Mouse (Mus musculus): ENCODE data around the gene Kif5a.

The Kif5a gene

DNA sequence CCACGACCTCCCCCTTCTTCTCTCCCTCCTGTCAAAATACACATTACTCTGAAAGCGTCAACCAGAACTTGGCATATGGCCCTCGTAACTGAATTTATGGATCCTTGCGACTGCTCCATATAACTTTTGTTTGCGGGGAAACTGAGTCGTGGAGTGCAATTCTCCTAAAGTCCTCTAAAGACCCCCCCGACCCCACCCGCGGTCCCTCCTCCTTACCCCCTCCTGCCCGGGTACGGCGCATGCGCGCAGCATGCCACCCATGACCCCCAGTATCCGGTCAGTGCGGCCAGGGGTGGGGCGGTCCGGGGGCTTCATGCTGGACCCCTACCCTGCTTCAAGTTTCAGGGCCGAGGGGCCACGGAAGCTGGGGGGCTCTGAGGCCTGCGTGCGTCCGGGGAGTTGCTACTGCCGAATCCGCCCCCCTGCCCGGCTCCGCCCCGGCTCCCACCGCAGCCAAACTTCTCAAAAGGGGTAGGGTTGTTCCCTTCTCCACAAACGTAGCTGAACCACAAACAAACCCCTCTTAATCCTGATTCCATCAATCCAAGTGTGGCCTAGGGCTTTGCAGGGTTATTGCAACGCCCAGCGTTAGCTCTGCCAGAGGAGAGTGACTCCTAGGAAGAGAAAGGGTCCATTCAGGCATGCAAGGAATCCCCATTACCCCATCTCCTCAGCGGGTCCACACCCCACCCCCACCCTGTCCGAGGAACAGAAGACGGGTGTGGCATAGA is 73.3 kb downstream of the Kif5a start, which contains the start of gene Arhgef25:
Gene Arhgef25 (minus strand): TSS at position 433 of the 731 bp plus-strand sequence.
- no peak for DNase-seq

DNA sequence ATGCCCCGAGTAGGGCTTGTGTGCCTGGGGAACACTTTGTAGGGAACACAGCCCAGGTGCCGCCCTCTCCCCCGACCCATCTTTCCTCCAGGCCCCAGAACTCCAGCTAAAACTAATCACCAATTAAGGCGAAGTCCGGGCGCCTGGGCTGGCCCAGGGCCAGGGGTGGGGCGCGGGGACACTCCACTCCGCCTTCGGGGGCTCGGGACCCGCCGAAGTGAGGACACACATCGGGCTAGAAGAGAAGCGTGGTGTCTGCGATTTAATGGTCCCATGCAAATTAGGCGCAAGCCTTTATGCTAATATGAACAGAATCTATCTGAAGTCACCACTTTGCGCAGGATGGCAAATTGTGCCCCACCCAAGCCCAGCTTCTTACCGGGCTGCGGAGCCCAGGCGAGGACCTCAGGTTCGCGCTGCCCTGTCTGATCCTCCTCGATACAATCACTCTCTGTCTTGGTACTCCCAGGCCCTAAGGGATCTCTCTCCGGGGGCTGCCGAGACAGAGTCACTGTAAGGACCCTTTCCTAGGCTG is 74.0 kb downstream of the Kif5a start:
- no peak for DNase-seq

DNA sequence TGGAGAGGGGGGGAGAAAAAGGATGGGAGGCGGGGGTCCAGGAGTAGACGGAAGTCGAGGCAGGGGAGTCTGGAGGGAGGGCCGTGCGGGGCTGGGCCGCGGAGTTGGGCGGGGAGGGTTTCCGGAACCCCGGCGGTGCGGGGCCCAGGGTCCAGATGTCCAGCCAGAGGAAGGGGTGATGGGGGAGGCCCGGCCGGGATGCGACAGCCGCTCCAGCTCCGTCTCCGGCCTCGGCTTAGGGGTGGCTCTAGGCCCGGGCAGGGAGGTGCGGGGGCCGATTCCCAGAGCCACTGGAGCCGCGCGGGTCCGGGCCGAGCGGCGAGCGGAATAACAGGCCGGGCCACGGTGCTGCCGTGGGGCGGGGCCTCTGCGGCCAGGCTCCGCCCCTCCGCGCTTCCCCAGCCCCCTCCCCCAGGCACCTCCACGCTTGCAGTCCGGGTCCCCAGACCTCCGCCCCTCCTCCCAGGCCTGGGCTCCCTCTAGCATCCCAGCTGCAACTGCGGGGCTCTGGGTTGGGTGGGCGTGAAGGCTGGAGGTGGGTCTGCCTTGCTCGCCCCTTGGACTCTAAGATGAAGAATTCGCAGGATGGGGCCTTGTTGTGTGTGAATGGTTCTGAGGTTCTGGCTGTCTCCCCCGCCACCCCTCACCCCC is 74.6 kb downstream of the Kif5a start:
- no peak for DNase-seq

DNA sequence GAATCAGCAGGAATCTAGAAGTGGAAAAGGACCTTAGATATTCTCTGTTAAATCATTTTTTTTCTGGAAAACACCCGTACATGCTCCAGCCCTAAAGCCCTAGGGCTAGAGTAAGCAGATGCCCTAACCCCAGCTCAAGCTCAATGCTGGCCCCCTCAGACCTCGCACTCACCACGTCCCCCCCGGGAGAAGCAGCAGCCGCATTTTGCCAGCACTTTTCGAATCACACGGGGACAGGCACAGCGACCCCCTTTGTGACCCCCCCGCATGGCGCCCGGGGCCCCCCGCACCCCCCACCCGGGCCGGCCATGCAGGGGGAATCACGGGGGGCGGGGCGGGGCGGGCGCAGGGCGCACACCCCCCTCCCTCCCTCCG is 75.1 kb downstream of the Kif5a start:
- no peak for DNase-seq

DNA sequence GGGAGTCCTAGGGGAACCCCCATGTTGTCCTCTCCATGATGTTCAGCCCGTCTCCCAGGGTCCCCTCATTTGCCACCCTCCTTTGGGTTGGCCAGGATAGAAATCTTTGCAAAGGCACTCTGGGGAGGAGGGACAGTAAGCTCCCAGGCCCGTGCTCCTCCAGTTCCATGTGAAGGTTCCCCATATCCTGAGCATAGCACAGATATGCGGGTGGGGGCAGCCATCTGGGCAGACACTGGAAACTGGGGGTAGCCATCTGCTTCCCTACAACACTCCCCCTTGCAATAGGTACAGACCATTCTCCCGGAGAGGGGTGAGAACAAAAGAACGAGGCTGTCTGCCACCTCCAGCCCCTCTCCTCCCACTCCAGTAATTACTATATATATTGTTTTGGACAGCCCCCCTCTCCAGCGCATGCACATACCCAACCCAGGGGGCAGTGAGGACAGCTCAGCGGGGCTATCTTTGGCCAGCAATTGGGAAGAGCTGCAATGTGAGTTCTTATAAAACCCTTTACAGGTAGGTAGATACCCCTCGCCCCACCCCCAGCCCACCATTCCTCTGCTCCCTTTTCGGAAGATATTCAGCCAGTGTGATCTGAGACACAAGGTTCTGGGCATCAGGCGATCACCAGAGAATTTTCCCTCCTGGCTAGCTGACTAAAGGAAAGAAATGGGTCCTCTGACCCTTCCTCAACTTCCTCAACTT is 75.6 kb downstream of the Kif5a start:
- no peak for DNase-seq

DNA sequence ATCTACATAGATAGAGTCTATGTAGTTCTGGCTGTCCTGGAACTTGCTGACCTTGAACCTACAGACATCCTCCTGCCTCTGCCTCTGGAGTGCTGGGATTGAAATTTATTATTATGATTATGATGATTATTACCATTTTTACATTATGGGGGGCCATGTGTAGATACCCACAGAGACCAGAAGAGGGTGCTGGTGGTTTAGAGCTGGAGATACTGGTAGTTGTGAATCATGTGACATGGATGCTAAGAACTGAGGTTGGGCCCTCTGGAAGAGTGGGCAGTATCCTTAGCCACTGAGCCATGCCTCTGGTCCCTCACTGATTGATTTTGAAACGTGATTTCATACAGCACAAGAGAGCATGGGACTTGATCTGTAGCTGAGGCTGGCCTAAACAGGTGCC is 76.7 kb downstream of the Kif5a start:
- no peak for DNase-seq

DNA sequence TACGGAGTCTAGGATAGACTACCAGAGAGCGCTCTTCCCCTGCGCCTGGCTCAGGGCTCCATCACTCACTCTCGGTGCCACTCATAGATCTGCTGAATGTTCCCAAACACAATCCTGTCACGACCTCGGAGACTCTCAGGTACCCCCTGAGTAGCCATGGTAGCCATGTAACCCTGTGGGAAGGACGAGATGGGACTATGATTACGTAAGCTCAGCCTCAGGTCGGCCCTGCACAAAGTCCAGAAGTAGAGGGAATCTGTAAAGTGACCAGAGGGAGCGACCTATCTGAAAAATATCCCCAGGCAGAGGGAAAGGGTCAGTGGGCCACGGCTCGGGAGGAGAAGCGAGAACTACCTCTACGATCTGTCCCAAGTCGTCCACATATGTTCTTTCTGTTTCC is 77.6 kb downstream of the Kif5a start:
- no peak for DNase-seq

DNA sequence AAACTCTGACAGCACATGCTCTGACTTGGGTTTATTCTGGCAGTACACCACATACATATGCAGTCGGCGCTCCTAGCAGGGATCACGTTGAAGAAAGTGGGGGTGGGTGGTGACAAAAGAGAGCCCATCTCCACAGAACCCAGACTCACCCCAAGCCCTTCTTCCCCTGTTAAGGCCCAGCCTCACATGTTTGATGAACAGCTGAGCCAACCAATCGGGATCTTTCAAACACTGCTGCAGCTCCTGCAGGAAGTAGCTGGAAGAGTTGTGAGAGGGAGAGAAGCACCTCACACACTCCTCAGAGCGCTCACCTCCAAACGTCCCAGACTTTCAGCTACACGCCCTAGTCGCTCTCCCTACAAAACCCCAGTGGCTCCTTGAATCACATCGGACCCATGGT is 78.0 kb downstream of the Kif5a start:
- DNase-seq: no peak

DNA sequence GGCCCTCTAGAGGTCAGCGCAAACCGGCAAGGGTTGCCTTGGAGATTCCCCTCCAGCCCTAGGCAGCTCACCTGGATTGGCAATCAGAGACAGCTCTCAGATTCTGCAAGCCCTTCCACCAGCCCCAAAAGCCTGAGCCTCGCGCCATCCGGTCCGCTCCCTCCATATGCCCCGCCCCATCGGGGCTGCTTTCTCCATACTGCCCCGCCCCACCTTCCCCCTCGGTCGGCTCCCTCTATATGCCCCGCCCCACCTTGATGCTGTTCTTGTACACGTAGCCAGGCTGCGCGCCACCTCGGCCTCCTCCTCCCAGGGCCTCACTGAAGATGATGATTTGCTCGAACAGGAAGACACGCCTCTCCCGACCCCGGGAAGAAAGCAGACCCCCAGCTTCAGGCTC is 79.4 kb downstream of the Kif5a start:
- DNase-seq: no peak

DNA sequence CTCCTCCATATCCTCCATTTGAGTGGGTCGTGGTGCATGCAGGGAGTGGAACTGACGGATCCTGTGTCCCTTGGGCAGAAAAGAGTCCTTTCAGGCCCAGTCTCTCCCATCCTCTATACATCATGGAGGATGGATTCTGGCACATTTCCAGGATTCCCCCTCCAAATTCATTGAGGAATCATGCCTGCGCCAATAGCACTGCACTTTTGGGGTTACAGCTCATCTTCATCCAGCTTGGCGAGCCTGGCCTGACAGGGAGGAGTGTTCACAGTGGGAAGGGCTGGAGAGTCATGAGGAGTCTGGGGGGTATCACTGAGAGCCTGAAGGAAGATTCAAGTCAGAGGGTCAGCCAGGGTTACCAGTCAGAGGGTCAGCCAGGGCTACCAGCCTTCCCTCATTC is 80.5 kb downstream of the Kif5a start:
- no peak for DNase-seq

DNA sequence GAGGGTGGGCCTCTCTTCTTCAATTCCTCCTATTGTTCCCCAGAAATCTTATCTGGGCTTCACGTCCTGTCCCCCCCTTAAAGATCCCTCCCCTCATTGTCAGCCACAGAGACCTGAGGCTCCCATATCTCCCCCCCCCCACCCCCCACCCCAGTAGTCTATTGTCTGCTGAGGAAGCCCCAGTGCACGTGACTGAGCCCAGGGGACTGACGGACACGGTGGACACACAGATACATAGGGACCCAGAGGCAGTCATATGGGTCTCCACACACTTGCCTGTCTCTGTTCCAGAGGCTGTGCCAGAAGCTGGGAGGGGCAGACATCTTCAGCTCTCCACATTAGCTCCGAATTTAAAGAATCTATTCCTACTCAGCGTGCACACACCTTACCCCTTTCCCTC is 81.6 kb downstream of the Kif5a start:
- DNase-seq: no peak

DNA sequence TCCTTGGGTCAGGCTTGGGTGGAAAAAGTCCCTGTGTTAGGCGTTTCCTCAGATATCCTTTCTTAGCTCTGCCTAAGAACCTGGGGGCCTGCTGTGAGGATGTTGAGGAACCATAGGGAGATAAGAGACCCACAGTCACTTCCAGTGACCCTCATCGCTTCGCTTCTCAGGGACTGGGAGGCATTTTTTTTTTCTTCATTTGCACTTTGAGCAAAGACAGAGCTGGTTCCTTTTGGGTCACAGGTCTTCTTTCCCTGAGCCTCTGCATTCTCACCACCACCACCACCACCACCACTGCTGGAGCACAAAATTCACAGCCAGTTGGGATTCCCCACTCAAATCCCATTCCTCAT is 82.5 kb downstream of the Kif5a start:
- no peak for DNase-seq

DNA sequence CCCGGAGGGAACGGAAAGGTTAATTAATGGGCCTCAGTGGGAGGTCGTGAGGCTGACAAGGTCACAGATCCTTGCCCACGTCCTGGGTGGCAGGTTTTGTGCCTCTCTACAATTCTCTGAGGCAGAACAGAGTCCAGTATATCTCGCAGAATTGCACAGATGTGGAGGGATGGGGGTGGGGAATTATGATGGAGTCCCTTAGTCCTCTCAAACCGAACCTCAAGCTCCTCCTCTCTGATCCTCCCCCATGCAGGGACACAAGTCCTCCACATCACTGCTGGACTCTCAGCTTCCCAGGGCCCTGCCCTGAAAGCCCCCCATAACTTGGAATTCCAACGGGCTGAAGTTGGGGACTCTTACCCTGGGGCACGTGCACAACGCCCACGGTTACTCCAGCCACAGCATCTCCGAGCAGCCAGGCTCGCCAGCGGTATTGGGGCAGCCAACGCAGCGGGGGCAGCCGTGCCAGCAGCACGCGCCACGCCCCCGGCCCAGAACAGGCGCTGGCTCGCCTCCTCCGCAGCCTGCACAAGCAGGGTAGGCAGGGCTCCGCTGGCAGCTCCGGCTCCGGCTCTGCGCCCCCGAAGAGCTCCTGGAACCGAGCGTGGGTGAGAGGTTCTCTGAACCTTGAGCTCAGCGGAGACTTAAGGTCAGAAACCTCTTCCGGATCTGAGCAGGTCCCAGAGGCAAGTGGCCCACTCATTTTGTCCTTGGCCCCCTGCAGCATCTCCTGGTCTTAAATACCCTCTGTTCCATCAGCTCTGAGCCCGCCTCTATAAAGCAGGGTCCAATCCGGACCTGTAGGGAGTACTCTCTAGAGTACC is 83.1 kb downstream of the Kif5a start, which contains the start of gene Slc26a10:
Gene Slc26a10 (minus strand): TSS at position 775 of the 824 bp plus-strand sequence.
- no peak for DNase-seq

DNA sequence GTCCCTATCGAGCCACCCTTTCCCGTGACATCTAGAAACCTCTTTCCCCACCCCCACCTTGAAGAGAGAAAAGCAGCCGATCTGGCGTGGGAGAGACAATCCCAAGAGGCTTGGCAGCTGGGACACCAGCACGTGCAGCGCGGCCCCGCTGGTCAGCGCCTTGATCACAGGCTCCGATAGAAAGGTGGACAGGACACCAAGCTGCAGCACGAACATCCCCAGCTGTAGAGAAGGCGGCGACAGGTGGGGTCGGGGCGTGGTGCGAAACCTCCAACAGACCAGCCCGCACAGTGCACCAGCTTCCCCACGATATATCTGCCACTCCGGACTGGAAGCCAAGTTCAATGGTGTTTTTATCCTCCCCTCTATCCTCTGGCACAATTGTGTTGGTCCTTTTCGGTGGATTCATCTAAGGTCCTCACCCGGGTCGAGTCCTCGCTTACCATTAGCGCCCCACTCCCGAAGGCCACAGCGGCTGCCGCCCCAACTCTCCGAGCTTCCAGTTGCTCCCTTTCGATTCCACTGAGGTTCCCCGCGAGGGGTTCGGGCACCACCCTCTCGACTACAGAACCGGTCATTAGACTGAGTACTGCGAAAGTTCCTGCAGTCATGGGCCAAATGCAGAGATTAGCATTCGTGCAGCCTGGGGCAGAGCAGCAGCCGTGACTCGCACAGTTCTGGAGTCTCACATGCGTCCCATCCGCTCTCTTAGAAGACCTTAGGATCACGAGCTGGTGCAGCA is 84.7 kb downstream of the Kif5a start:
- no peak for DNase-seq

DNA sequence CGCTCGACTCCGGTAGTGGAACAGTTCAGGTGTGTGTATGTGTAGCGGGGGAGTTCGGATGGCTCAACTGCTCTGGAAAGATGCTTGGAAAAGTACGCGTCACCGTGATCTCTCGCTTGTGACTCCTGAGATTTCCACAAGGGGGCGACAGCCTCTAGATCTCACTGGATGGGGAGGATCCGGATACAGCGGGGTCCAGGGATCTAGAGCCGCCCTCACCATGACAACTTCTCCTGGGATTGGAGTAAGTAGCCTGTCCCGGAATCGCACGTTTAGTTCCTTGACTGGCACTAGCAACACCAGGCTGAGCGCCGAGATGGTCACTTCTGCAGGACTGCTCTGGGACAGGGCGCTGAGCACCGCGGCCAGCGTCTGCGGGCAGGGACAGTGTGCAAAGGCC is 85.4 kb downstream of the Kif5a start:
- no peak for DNase-seq

DNA sequence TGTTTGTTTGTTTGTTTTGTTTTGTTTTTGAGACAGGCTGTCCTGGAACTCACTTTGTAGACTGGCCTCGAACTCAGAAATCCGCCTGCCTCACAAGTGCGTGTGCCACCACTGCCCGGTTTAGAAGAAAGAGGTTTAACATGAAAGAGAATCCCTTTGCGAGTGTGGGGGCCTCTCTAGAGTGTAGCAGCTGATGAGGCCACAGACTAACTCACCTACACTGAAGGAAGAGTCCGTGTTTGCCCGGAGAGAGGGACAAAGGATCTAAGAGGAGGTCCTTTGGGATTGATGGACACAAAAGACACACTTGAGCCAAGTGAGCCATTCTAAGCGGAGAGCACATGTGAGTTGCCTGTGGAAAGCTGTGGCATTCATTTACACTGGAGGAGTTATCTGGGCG is 85.9 kb downstream of the Kif5a start:
- no peak for DNase-seq

DNA sequence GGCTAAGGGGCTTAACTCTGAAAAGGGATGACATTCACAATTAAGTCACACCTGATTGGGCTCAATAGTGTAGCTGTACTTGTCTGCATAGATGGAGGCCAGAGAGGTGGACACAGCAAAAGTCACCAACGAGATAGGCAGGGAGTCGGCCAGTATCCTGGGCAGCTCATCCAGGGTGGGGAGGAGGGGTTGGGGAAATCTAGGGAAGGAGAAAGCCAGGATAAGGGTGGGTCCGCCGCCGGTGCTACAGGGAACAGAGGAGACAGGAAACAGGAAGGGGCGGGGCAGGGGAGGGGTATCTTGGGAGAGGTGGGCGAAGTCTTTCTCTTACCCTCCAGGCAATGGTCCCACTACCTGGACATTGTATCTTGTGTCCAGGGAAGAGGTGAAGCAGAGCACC is 86.4 kb downstream of the Kif5a start:
- no peak for DNase-seq

DNA sequence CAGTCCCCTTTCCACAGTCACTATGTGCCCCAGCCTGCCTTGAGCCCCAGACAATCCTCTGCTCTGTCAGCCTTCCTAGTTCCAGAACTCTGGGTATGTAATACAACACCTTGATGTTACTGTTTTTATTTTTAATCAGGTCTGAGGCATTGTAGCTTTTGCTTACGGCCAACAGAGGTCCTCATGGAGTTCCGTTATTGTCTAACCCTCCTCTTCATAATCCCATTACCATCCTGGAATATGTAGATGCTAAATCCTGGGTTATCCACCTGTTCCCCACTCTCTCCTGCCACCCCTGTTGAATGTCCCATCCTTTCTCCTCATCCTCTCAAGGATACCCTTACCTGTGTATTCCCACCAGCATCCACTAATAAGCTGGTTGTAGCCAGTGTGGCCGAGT is 86.9 kb downstream of the Kif5a start:
- no peak for DNase-seq

All from spleen, adult 18-20 months (tissue).